Mouse (Mus musculus): ENCODE measurements around the gene Bud23.

DNA sequence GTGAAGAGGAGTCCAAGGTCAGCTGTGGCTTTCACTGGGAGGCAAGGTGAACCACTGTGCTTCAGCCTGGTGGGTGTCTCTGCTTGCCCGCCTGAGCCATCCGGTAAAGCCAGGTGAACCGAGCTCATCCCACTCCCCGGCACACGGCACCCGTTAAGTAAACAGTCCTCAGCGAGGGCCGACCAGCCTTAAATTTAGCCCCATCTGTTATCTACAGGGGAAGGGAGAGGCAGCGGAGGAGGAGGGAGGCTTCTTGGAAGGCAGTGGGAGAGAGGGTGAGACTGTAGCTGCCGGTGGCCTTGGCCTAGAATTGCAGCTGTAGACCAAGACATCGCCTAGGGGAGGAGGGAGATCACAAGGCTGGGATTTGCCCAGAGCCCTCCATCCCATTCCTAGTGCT lies 24.0 kb downstream of the Bud23 start:
- no peak for TF ChIP-seq CTCF (IDR thresholded peaks at IDR 0.05; ENCODE audit: insufficient read depth, low read length)
- no peak for TF ChIP-seq POLR2A (IDR thresholded peaks at IDR 0.05; ENCODE audit: borderline replicate concordance, extremely low read depth, low read depth, low read length)

Measured in lung, adult 2 months (tissue).